Mouse (Mus musculus): ENCODE data around the gene Slco4a1.

Slco4a1 gene

GRCm38 (mm10) chr2:180444957-180445785 is 10.9 kb upstream of the Slco4a1 start:
- no peak for DNase-seq (ENCODE audit: low spot score in 2 of 2)

- DNase-seq (ENCODE audit: low spot score in 2 of 2), result no peak
Observed at GRCm38 (mm10) chr2:180445962-180446361, 10.1 kb upstream of the Slco4a1 start.

GRCm38 (mm10) chr2:180449007-180449406 is 7.0 kb upstream of the Slco4a1 start:
- peak in 1 of 2 experiments; percentile 29 for DNase-seq (ENCODE audit: low spot score in 2 of 2)

GRCm38 (mm10) chr2:180450529-180450928 is 5.5 kb upstream of the Slco4a1 start:
- DNase-seq (ENCODE audit: low spot score in 2 of 2), result no peak

GRCm38 (mm10) chr2:180456705-180457104 is 660 bp downstream of the Slco4a1 start:
- DNase-seq (ENCODE audit: low spot score in 2 of 2), result no peak

GRCm38 (mm10) chr2:180457680-180458079 is 1.6 kb downstream of the Slco4a1 start:
- no peak for DNase-seq (ENCODE audit: low spot score in 2 of 2)

GRCm38 (mm10) chr2:180459437-180459836 is 3.4 kb downstream of the Slco4a1 start:
- no peak for DNase-seq (ENCODE audit: low spot score in 2 of 2)

- no peak for DNase-seq (ENCODE audit: low spot score in 2 of 2)
Observed at GRCm38 (mm10) chr2:180460801-180461200, 4.8 kb downstream of the Slco4a1 start.

GRCm38 (mm10) chr2:180462593-180462992 is 6.5 kb downstream of the Slco4a1 start:
- DNase-seq (ENCODE audit: low spot score in 2 of 2), result no peak

- no peak for DNase-seq (ENCODE audit: low spot score in 2 of 2)
Observed at GRCm38 (mm10) chr2:180466505-180466904, 10.5 kb downstream of the Slco4a1 start.

- no peak for DNase-seq (ENCODE audit: low spot score in 2 of 2)
Observed at GRCm38 (mm10) chr2:180468871-180469270, 12.8 kb downstream of the Slco4a1 start.

- DNase-seq (ENCODE audit: low spot score in 2 of 2), result no peak
Observed at GRCm38 (mm10) chr2:180469768-180470167, 13.7 kb downstream of the Slco4a1 start.

- DNase-seq (ENCODE audit: low spot score in 2 of 2), result peak in 1 of 2 experiments; percentile 71
Observed at GRCm38 (mm10) chr2:180472306-180473079, 16.4 kb downstream of the Slco4a1 start.

- DNase-seq (ENCODE audit: low spot score in 2 of 2), result peak in 1 of 2 experiments; percentile 27
Observed at GRCm38 (mm10) chr2:180473080-180473440, 17.0 kb downstream of the Slco4a1 start.

- no peak for DNase-seq (ENCODE audit: low spot score in 2 of 2)
Observed at GRCm38 (mm10) chr2:180474864-180475263, 18.8 kb downstream of the Slco4a1 start.

GRCm38 (mm10) chr2:180482274-180482673 is 26.2 kb downstream of the Slco4a1 start:
- DNase-seq (ENCODE audit: low spot score in 2 of 2), result no peak

GRCm38 (mm10) chr2:180484882-180485281 is 28.8 kb downstream of the Slco4a1 start:
- DNase-seq (ENCODE audit: low spot score in 2 of 2), result no peak

GRCm38 (mm10) chr2:180485306-180485705 is 29.3 kb downstream of the Slco4a1 start:
- DNase-seq (ENCODE audit: low spot score in 2 of 2), result no peak

- no peak for DNase-seq (ENCODE audit: low spot score in 2 of 2)
Observed at GRCm38 (mm10) chr2:180488210-180488751, 32.2 kb downstream of the Slco4a1 start.

- DNase-seq (ENCODE audit: low spot score in 2 of 2), result no peak
Observed at GRCm38 (mm10) chr2:180495906-180496305, 39.9 kb downstream of the Slco4a1 start.

GRCm38 (mm10) chr2:180499741-180500140 is 43.7 kb downstream of the Slco4a1 start, which contains the start of gene Ntsr1:
Gene Ntsr1, plus strand, starts transcription at chr2:180499976.
- DNase-seq (ENCODE audit: low spot score in 2 of 2), result no peak

GRCm38 (mm10) chr2:180500726-180501125 is 44.7 kb downstream of the Slco4a1 start:
- no peak for DNase-seq (ENCODE audit: low spot score in 2 of 2)

Data from spleen, postnatal 4 days (tissue).